Mouse (Mus musculus) E14TG2a.4 (cell line): ENCODE data around the gene Abraxas1.

Experiments used
- CTCF ChIP-seq: conservative IDR thresholded peaks from 2 replicates; pipeline ENCODE4 v1.5.1; 2014; ENCODE audit warnings: low read length
- NANOG ChIP-seq: IDR thresholded peaks from 2 replicates; pipeline ENCODE4 v1.6.1; 2014; ENCODE audit warnings: borderline replicate concordance, low read length, mixed read lengths
- POU5F1 ChIP-seq: IDR thresholded peaks from 2 replicates; pipeline ENCODE4 v1.6.1; 2014; ENCODE audit warnings: low read length, borderline replicate concordance

DNA sequence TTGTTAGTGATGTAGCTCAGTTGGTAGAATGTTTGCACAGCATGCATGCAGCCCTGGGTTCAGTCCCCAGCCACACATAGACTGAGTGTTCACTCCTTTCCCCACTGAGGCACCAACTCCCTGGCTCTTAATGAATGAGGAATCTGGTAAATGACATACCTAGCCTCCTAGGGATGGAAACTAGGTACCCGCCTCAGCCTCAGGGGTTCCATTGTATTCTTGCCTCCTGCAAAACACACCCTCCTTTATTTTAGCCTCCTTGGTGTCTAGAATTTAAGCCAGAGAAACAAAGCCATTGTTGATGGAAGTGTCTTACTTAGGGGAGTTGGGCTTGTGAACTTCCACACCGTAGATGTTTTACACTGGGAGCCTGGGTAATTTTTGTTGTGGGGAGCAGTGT is 42.3 kb upstream of the Abraxas1 start:
- TF ChIP-seq CTCF (no peak), POU5F1 (no peak), NANOG (no peak)
